Mouse (Mus musculus) liver, postnatal 0 days (tissue): Measurements from ENCODE around the gene Eloa.

Experiments
- CTCF ChIP-seq: sonication (generic); IDR thresholded peaks from 2 replicates; pipeline ENCODE4 v1.5.1; 2016; ENCODE audit warnings: antibody characterized with exemption, low read depth
- EP300 ChIP-seq: IDR thresholded peaks from 2 replicates; pipeline ENCODE4 v1.6.1; 2016; ENCODE audit warnings: antibody characterized with exemption, low read depth, mild to moderate bottlenecking

DNA sequence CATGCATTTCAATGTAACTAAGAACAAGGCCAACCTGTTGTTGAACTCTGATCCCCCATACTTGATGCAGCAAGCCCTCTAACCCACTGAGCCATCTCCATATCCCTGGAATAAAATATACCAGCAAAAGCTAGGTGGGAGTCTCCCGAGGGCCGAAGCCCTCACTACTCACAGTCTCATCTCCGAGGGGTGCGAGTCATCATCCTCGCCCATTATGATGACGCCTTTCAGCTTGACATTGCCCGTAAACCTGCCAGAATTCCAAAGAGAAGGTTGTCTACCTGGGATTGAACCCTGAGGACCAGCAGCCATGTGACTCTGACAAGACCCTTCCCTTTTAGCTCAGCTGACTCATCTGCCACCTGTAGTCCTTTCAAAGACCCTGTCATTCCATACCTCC, 35.8 kb downstream of the Eloa start:
- TF ChIP-seq EP300, result no peak
- no peak for TF ChIP-seq CTCF
